Mouse (Mus musculus): ENCODE results near the gene Dnah8. TPM values are rescaled to one million over a fixed set of nuclear protein-coding genes. Genes with fewer than 3 reads are reported as not detected.
"Not testable (repeated sequence)": the region's sequence is repeated elsewhere in the genome, so short reads cannot be mapped to it uniquely, and the experiment has no call there.

Dnah8 gene
- polyA plus RNA-seq, 1 experiment = not detected

- 0% methylated on average over 34 of the region's 34 CpGs for WGBS
These were observed 11.9 kb upstream of the Dnah8 start for GRCm38 (mm10) chr17:30612075-30612859.

GRCm38 (mm10) chr17:30613350-30613749 lies 10.8 kb upstream of the Dnah8 start:
- Histone ChIP-seq H3K4me1 (ENCODE audit: control insufficient read depth, insufficient read depth, low read length) (peaks cover 2% of the 10 kb centered on the region; the same call in 1 of the 2 replicates), H3K27ac (ENCODE audit: insufficient read depth, low read depth, low read length) (no peak overlapping the region), H3K4me3 (ENCODE audit: insufficient read depth, low read depth, low read length) (no peak overlapping the region)
- no peak for TF ChIP-seq CTCF (IDR thresholded peaks at IDR 0.05; ENCODE audit: insufficient read depth, low read depth, low read length)
- no peak for TF ChIP-seq POLR2A (IDR thresholded peaks at IDR 0.05; ENCODE audit: insufficient read depth, low read depth, low read length)

More at GRCm38 (mm10) chr17:30612075-30612859, 11.9 kb upstream of the Dnah8 start:
- Histone ChIP-seq H3K27ac (ENCODE audit: insufficient read depth, low read depth, low read length) (peak overlapping the region; percentile 91), H3K4me3 (ENCODE audit: insufficient read depth, low read depth, low read length) (peak overlapping the region; percentile 95), H3K4me1 (ENCODE audit: control insufficient read depth, insufficient read depth, low read length) (peaks cover 6% of the 10 kb centered on the region; the same call in 1 of the 2 replicates)
- TF ChIP-seq CTCF (IDR thresholded peaks at IDR 0.05; ENCODE audit: insufficient read depth, low read depth, low read length) (no peak), POLR2A (IDR thresholded peaks at IDR 0.05; ENCODE audit: insufficient read depth, low read depth, low read length) (peak; percentile 71)

DNA sequence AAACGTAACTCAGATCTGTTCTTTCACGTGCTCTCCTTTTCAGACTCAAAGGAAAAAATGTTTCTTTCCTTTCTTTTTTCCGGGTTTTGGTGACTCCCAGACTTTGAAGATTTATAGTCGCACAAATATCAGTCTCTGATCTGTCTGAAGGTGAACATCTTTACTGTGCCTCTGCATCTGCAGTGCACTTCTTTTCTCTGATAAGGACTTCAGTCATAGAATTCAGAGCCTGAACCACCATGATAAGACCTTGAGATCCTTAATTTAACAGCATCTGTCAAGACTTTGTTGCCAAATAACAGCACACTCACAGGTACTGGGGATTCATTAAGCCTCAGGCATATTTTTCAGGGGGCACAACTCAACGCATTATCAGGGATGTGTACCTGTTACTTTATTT lies 8.0 kb upstream of the Dnah8 start:
- H3K27ac ChIP-seq (ENCODE audit: insufficient read depth, low read depth, low read length) = no peak overlapping the region
- no peaks in the 10 kb centered on the region for H3K4me1 ChIP-seq (ENCODE audit: control insufficient read depth, insufficient read depth, low read length)
- WGBS = 89% methylated on average over 5 of the region's 5 CpGs
- no peak overlapping the region for H3K4me3 ChIP-seq (ENCODE audit: insufficient read depth, low read depth, low read length)
- TF ChIP-seq POLR2A (IDR thresholded peaks at IDR 0.05; ENCODE audit: insufficient read depth, low read depth, low read length) = no peak
- no peak for TF ChIP-seq CTCF (IDR thresholded peaks at IDR 0.05; ENCODE audit: insufficient read depth, low read depth, low read length)

GRCm38 (mm10) chr17:30618136-30618891 lies 5.8 kb upstream of the Dnah8 start:
- no peak overlapping the region for H3K4me3 ChIP-seq (ENCODE audit: insufficient read depth, low read depth, low read length)
- no peaks in the 10 kb centered on the region for H3K4me1 ChIP-seq (ENCODE audit: control insufficient read depth, insufficient read depth, low read length)
- TF ChIP-seq POLR2A (IDR thresholded peaks at IDR 0.05; ENCODE audit: insufficient read depth, low read depth, low read length) = no peak
- no peak for TF ChIP-seq CTCF (IDR thresholded peaks at IDR 0.05; ENCODE audit: insufficient read depth, low read depth, low read length)
- no peak overlapping the region for H3K27ac ChIP-seq (ENCODE audit: insufficient read depth, low read depth, low read length)
- WGBS = 69% methylated on average over 3 of the region's 3 CpGs

DNA sequence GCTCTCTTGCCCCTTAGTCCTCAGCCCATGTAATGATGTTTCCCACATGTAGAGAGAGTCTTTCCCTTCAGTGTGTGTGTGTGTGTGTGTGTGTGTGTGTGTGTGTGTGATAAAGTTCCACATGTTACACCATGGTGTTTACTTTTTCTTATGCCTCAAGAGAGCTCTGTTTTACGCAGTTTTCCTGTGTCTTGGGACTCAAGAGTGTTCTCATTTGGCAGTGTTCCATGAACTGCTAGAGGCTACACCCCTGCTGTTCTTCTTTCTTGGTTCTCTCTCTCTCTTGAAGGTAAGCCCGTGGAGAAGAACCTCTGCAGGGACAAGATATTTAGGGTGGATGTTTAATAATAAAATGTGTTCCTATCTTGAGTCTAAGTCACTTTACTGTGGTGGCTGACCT lies 5.0 kb upstream of the Dnah8 start:
- WGBS = 25% methylated on average over 2 of the region's 2 CpGs
- Histone ChIP-seq H3K27ac (ENCODE audit: insufficient read depth, low read depth, low read length) (no peak overlapping the region), H3K4me1 (ENCODE audit: control insufficient read depth, insufficient read depth, low read length) (no peaks in the 10 kb centered on the region), H3K4me3 (ENCODE audit: insufficient read depth, low read depth, low read length) (no peak overlapping the region)
- TF ChIP-seq CTCF (IDR thresholded peaks at IDR 0.05; ENCODE audit: insufficient read depth, low read depth, low read length) (no peak), POLR2A (IDR thresholded peaks at IDR 0.05; ENCODE audit: insufficient read depth, low read depth, low read length) (no peak)

DNA sequence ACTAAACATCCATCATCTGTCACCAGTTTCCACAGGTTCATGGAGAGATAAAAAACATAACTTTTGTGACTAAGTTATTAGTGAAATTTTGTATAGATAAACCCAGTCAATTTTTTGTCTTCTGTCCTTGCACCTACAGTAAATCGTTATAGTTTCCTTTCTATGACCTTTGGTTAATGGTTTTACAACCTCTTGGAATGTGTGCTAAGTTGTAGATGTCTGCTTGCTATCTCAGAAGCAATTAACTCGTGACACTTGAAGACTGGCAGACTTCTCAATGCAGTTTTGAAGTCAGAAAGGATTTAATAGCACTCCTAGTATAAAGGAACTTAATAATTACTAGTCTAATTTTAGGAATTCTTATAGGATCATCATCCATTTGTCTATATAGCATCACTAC lies 3.6 kb upstream of the Dnah8 start:
- Histone ChIP-seq H3K27ac (ENCODE audit: insufficient read depth, low read depth, low read length) (no peak overlapping the region), H3K4me1 (ENCODE audit: control insufficient read depth, insufficient read depth, low read length) (no peaks in the 10 kb centered on the region), H3K4me3 (ENCODE audit: insufficient read depth, low read depth, low read length) (no peak overlapping the region)
- 84% methylated on average over 2 of the region's 2 CpGs for WGBS
- no peak for TF ChIP-seq CTCF (IDR thresholded peaks at IDR 0.05; ENCODE audit: insufficient read depth, low read depth, low read length)
- TF ChIP-seq POLR2A (IDR thresholded peaks at IDR 0.05; ENCODE audit: insufficient read depth, low read depth, low read length) = no peak

GRCm38 (mm10) chr17:30621450-30621849 lies 2.7 kb upstream of the Dnah8 start:
- no peak overlapping the region for H3K27ac ChIP-seq (ENCODE audit: insufficient read depth, low read depth, low read length)
- TF ChIP-seq CTCF (IDR thresholded peaks at IDR 0.05; ENCODE audit: insufficient read depth, low read depth, low read length) (no peak), POLR2A (IDR thresholded peaks at IDR 0.05; ENCODE audit: insufficient read depth, low read depth, low read length) (no peak)
- WGBS = 70% methylated on average over 4 of the region's 4 CpGs
- H3K4me1 ChIP-seq (ENCODE audit: control insufficient read depth, insufficient read depth, low read length) = no peaks in the 10 kb centered on the region
- H3K4me3 ChIP-seq (ENCODE audit: insufficient read depth, low read depth, low read length) = no peak overlapping the region

DNA sequence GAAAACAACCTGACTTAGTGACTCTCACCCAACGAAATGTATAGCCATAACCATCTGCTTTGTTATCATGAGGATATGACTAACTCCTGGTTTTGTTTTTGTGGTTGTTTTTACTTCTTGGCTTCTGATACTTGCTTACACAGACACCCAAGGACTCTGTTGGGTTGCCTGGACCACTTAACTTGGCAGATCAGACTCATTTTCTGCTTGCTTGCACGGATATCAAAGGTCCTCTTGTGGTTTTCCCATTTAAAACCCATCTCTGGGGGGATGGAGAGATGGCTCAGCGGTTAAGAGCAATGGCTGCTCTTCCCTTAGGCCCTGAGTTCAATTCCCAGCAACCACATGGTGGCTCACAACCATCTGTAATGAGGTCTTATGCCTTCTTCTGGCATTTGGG lies 954 bp upstream of the Dnah8 start:
- TF ChIP-seq POLR2A (IDR thresholded peaks at IDR 0.05; ENCODE audit: insufficient read depth, low read depth, low read length) (no peak), CTCF (IDR thresholded peaks at IDR 0.05; ENCODE audit: insufficient read depth, low read depth, low read length) (no peak)
- 87% methylated on average over 3 of the region's 3 CpGs for WGBS
- H3K27ac ChIP-seq (ENCODE audit: insufficient read depth, low read depth, low read length) = no peak overlapping the region
- no peaks in the 10 kb centered on the region for H3K4me1 ChIP-seq (ENCODE audit: control insufficient read depth, insufficient read depth, low read length)
- H3K4me3 ChIP-seq (ENCODE audit: insufficient read depth, low read depth, low read length) = no peak overlapping the region

DNA sequence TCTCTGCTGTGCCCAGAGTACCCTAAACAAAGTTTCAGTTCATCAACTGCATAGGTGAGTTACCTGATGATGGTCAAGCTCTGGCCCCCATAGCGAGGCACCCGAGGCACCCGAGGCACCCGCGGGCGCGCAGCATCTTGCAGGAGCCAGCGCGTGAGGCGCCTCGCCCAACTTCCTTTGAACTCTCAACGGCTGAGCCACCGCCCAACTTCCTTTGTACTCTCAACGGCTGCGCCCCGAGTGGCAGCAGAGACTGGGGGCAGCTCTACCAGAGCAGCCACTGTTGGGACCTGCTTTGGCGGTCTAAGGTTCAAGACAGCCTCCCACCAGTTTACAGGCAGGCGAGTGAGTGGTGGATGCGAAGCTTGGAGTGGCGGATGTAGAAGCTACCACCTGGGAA lies 2.6 kb downstream of the Dnah8 start, which contains the start of gene Glo1:
Gene Glo1, minus strand, starts transcription at position 153 of the 400 bp plus-strand sequence.
- H3K4me3 ChIP-seq (ENCODE audit: insufficient read depth, low read depth, low read length); H3K4me1 ChIP-seq (ENCODE audit: control insufficient read depth, insufficient read depth, low read length); H3K27ac ChIP-seq (ENCODE audit: insufficient read depth, low read depth, low read length): not testable (repeated sequence)
- WGBS = no CpG with 5 or more reads among the region's 20 CpGs
